ENCODE assay signal across 13 mouse cellular contexts in the genomic region with DNA sequence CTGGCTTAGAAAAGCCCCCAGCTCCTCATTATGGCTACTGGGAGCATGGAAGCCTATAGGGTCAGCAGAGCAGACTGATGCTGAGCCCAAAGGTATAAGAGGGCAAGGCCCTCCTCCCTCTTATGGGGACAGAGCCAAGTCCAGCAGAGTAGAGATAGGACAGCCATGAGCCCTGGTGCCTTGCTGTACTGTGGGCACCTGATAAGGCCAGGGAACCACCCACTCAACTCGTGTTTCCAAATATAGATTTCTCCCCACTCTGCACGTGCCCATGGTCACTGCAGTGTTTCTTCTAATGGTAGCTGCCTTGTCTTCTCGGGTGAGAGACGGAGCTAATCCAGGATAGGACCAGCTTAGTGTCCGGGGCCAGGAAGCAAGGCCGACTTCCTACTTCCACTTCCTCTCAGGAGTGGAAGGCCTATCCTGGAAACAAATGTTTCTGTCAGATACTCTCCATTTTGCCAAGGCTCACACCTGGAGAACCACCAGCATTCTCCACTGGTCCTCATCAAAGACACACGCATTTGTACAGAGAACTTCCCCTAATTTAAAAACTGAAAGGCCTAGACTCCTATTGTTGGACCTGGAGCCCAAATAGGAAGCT. TPM values are rescaled to one million over a fixed set of nuclear protein-coding genes. Genes with fewer than 3 reads are reported as not detected.
A peak's percentile ranks its signal among the peaks of the same experiment; 100 is the strongest.
DNase-seq lines count a peak whose midpoint lies in the region; ATAC-seq and TF ChIP-seq lines count a peak whose summit lies in the region.
"Had no signal": no experiment of that assay in that cellular context is flagged by ENCODE, and none has a peak within 500 bp of the region (broad histone marks: within the 10 kb centered on the region; RNA-seq: fewer than 3 reads in every experiment).

No protein-coding gene starts in this region.

- TF ChIP-seq CTCF in G1E (IDR thresholded peaks at IDR 0.05; ENCODE audit: low read depth, low read length), result no peak
- TF ChIP-seq CTCF in thymus, adult 2 months (IDR thresholded peaks at IDR 0.05; ENCODE audit: borderline replicate concordance, control insufficient read depth, extremely low read depth, insufficient read depth, low read length, poor library complexity), result no peak

- ATAC-seq in G1E (ENCODE audit: extremely low read depth, insufficient number of reproducible peaks, low FRiP score, poor library complexity, severe bottlenecking), result peak; percentile 55
- peak; percentile 86 for ATAC-seq in heart, embryonic 14.5 days (ENCODE audit: insufficient number of reproducible peaks, insufficient read depth, low FRiP score, low read depth)
- peak; percentile 14; the same call in 1 of the 2 replicates for ATAC-seq in megakaryocyte, adult 5-6 weeks (ENCODE audit: poor library complexity, severe bottlenecking)
- no peak for ATAC-seq in midbrain, embryonic 11.5 days (ENCODE audit: low FRiP score)

- H3K9me3 ChIP-seq in G1E (replicated peaks), result no peaks in the 10 kb centered on the region
- H3K9me3 ChIP-seq in heart, embryonic 14.5 days (ENCODE audit: control insufficient read depth, low read length), result peaks cover 6% of the 10 kb centered on the region; the same call in 1 of the 2 replicates
- no peaks in the 10 kb centered on the region for H3K9me3 ChIP-seq in midbrain, embryonic 11.5 days (ENCODE audit: control insufficient read depth, low read length)
- H3K9me3 ChIP-seq: limb, embryonic 15.5 days had no signal

- no peak overlapping the region for H3K9ac ChIP-seq in heart, embryonic 14.5 days (ENCODE audit: low read length)
- no peak overlapping the region for H3K9ac ChIP-seq in midbrain, embryonic 11.5 days (ENCODE audit: low read length)
- H3K9ac ChIP-seq: embryonic facial prominence, embryonic 13.5 days; limb, embryonic 15.5 days had no signal

- H3K27me3 ChIP-seq in G1E (ENCODE audit: insufficient read depth, low read length), result peaks cover 20% of the 10 kb centered on the region
- H3K27me3 ChIP-seq in heart, embryonic 14.5 days (ENCODE audit: control insufficient read depth, insufficient read depth, low read length), result no peaks in the 10 kb centered on the region
- H3K27me3 ChIP-seq in thymus, adult 2 months (ENCODE audit: control insufficient read depth, insufficient read depth, low read length), result no peaks in the 10 kb centered on the region
- H3K27me3 ChIP-seq in midbrain, embryonic 11.5 days (ENCODE audit: control insufficient read depth, insufficient read depth, low read length), result no peaks in the 10 kb centered on the region
- H3K27me3 ChIP-seq: embryonic facial prominence, embryonic 13.5 days; limb, embryonic 15.5 days had no signal

- no peak overlapping the region for H3K4me3 ChIP-seq in G1E (ENCODE audit: low read depth, low read length)
- H3K4me3 ChIP-seq in heart, embryonic 14.5 days (ENCODE audit: control insufficient read depth in 1 of 2, insufficient read depth in 1 of 2, low read depth in 1 of 2, low read length in 2 of 2), result no peak overlapping the region
- H3K4me3 ChIP-seq in thymus, adult 2 months (ENCODE audit: control insufficient read depth, insufficient read depth, low read length), result no peak overlapping the region
- no peak overlapping the region for H3K4me3 ChIP-seq in midbrain, embryonic 11.5 days (ENCODE audit: low read depth, low read length)
- H3K4me3 ChIP-seq: embryonic facial prominence, embryonic 13.5 days; limb, embryonic 15.5 days; myocyte had no signal

- DNase-seq in G1E (ENCODE audit: low spot score), result no peak
- peak; percentile 69 for DNase-seq in MEL-GATA-1-ER (ENCODE audit: extremely low read depth, low read depth)
- no peak for DNase-seq in right cerebral cortex, adult 2 months (ENCODE audit: low spot score in 2 of 2)
- no peak for DNase-seq in thymus, adult 2 months
- no peak for DNase-seq in adrenal gland, postnatal 10 days
- no peak for DNase-seq in midbrain, embryonic 11.5 days (ENCODE audit: low spot score, missing footprints)
- DNase-seq: right cerebral cortex, postnatal 25 days had no signal

- H3K4me2 ChIP-seq in heart, embryonic 14.5 days (ENCODE audit: low read length), result peak overlapping the region; percentile 31
- H3K4me2 ChIP-seq in midbrain, embryonic 11.5 days, result no peak overlapping the region
- H3K4me2 ChIP-seq: embryonic facial prominence, embryonic 13.5 days; limb, embryonic 15.5 days had no signal

- 25% methylated on average over 7 of the region's 7 CpGs for WGBS in heart, embryonic 14.5 days
- WGBS in thymus, adult 2 months, result 65% methylated on average over 7 of the region's 7 CpGs
- WGBS in midbrain, embryonic 11.5 days, result 89% methylated on average over 7 of the region's 7 CpGs

- no peak for TF ChIP-seq POLR2A in thymus, adult 2 months (IDR thresholded peaks at IDR 0.05; ENCODE audit: control insufficient read depth, extremely low read depth, insufficient read depth, low read length, poor library complexity)

- peak overlapping the region; percentile 89 for H3K27ac ChIP-seq in heart, embryonic 14.5 days (replicated peaks in 1 of 2; ENCODE audit: control insufficient read depth in 1 of 2, insufficient read depth in 1 of 2, low read depth in 2 of 2, low read length in 2 of 2)
- H3K27ac ChIP-seq in thymus, adult 2 months (ENCODE audit: control insufficient read depth, insufficient read depth, low read length), result no peak overlapping the region
- H3K27ac ChIP-seq in midbrain, embryonic 11.5 days (ENCODE audit: low read depth, low read length), result no peak overlapping the region
- H3K27ac ChIP-seq: embryonic facial prominence, embryonic 13.5 days; kidney, postnatal 0 days; limb, embryonic 15.5 days had no signal

- H3K4me1 ChIP-seq in G1E (ENCODE audit: insufficient read depth, low read depth, low read length), result peaks cover 42% of the 10 kb centered on the region
- H3K4me1 ChIP-seq in heart, embryonic 14.5 days (ENCODE audit: control insufficient read depth in 2 of 2, insufficient read depth in 2 of 2, low read length in 2 of 2), result peaks cover 21 to 25% of the 10 kb centered on the region in 2 experiments
- H3K4me1 ChIP-seq in thymus, adult 2 months (replicated peaks; ENCODE audit: control insufficient read depth, insufficient read depth, low read length), result no peaks in the 10 kb centered on the region
- H3K4me1 ChIP-seq in midbrain, embryonic 11.5 days (ENCODE audit: control insufficient read depth, insufficient read depth, low read length), result no peaks in the 10 kb centered on the region
- H3K4me1 ChIP-seq: embryonic facial prominence, embryonic 13.5 days; limb, embryonic 15.5 days had no signal

- peaks cover 5% of the 10 kb centered on the region for H3K36me3 ChIP-seq in G1E (replicated peaks)
- peaks cover 5% of the 10 kb centered on the region; the same call in 1 of the 2 replicates for H3K36me3 ChIP-seq in heart, embryonic 14.5 days (ENCODE audit: control insufficient read depth, insufficient read depth, low read length)
- no peaks in the 10 kb centered on the region for H3K36me3 ChIP-seq in thymus, adult 2 months (ENCODE audit: control insufficient read depth, insufficient read depth, low read length)
- H3K36me3 ChIP-seq in midbrain, embryonic 11.5 days (ENCODE audit: control insufficient read depth, insufficient read depth, low read length), result no peaks in the 10 kb centered on the region
- H3K36me3 ChIP-seq: embryonic facial prominence, embryonic 13.5 days; limb, embryonic 15.5 days had no signal

RNA-seq across cellular contexts. Expression of a gene that starts 53.2 kb away (rescaled TPM):
- total RNA-seq in G1E (2014; fragmentation: Nextera tagmentation) (45.8 and 74.6 TPM in 2 replicates), G1E (2017) (43.0 and 47.1 TPM in 2 replicates)
- 20.5 and 23.4 TPM in 2 replicates for polyA plus RNA-seq in G1E (2012)
- 46.0 and 49.7 TPM in 2 replicates for polyA plus RNA-seq in heart, embryonic 14.5 days (2014; fragmentation: Nextera tagmentation; extraction: Ambion mirVana)
- total RNA-seq in megakaryocyte, adult 5-6 weeks (2015), result 42.1 and 42.8 TPM in 2 replicates
- total RNA-seq in megakaryocyte, adult 5-6 weeks (2017), result 74.0 and 91.1 TPM in 2 replicates
- polyA plus RNA-seq in thymus, adult 2 months (2012; rRNA removed), result 29.1 and 31.9 TPM in 2 replicates
- total RNA-seq in adrenal gland, postnatal 10 days (2021), result 10 to 100 TPM; 31.0 to 31.7 TPM
- 59.0 and 59.1 TPM in 2 replicates for polyA plus RNA-seq in midbrain, embryonic 11.5 days (2014; fragmentation: Nextera tagmentation; extraction: Ambion mirVana)

Comparison
In these comparisons a context has a peak if more than half of its experiments do, and no peak if none do; other contexts are left out.
1. H3K27ac ChIP-seq: peak in heart, embryonic 14.5 days (2 of 2); none in thymus, adult 2 months (single experiment) and midbrain, embryonic 11.5 days (single experiment).